Mouse (Mus musculus): Measurements from ENCODE around the gene Gm20388.
"Not testable (repeated sequence)": the region's sequence is repeated elsewhere in the genome, so short reads cannot be mapped to it uniquely, and the experiment has no call there.

GRCm38 (mm10) chr8:123600666-123601172, 3690.1 kb downstream of the Gm20388 start:
- TF ChIP-seq MAFK (IDR thresholded peaks at IDR 0.05; ENCODE audit: insufficient read depth, low read depth, low read length); ZNF384 (IDR thresholded peaks at IDR 0.05; ENCODE audit: low read depth, low read length); ZC3H11A (IDR thresholded peaks at IDR 0.05; ENCODE audit: borderline replicate concordance, low read depth, low read length); HCFC1 (IDR thresholded peaks at IDR 0.05; ENCODE audit: borderline replicate concordance, insufficient read depth, low read length); CHD2 (IDR thresholded peaks at IDR 0.05; ENCODE audit: low read depth, low read length): not testable (repeated sequence)
